Mouse (Mus musculus) cortical plate, adult 2 months (tissue): ENCODE data around the gene Ylpm1.

ENCODE experiments used
- CTCF ChIP-seq: fragments of 200-500 bp; IDR thresholded peaks from 2 replicates; pipeline ENCODE4 v1.5.1; 2011; ENCODE audit warnings: mild to moderate bottlenecking, control low read depth, low read length; ENCODE audit not compliant: insufficient read depth; ENCODE audit errors: extremely low read depth
- POLR2A ChIP-seq: fragments of 200-500 bp; IDR thresholded peaks from 2 replicates; pipeline ENCODE4 v1.6.1; 2011; ENCODE audit warnings: mild to moderate bottlenecking, low read length, control low read depth; ENCODE audit not compliant: insufficient read depth; ENCODE audit errors: extremely low read depth

GRCm38 (mm10) chr12:85091190-85091589 lies 95.1 kb downstream of the Ylpm1 start:
- TF ChIP-seq CTCF, result no peak
- TF ChIP-seq POLR2A, result no peak
